Mouse (Mus musculus) liver, embryonic 11.5 days (tissue): ENCODE data around the gene Mrpl58. TPM values are rescaled to one million over a fixed set of nuclear protein-coding genes. Genes with fewer than 3 reads are reported as not detected.

Source experiments
- ATAC-seq: fragments of 200-750 bp; cut with Nextera tagmentation; replicated peaks from 2 replicates; pipeline ENCODE4 v1.8.0; 2017; ENCODE audit warnings: moderate number of reproducible peaks, mild to moderate bottlenecking, moderate TSS enrichment, moderate library complexity; ENCODE audit not compliant: low FRiP score
- DNase-seq: peaks from one replicate; pipeline ENCODE4 v3.0.0-alpha.2; 2017; ENCODE audit warnings: low spot score
- H3K27ac ChIP-seq: fragments of 300-500 bp; sonication (generic); 2 replicates; pipeline ENCODE4 v1.5.1; 2014; ENCODE audit warnings: mild to moderate bottlenecking, low read depth, low read length, control low read depth
- H3K27me3 ChIP-seq: fragments of 300-500 bp; sonication (generic); replicated peaks from 2 replicates; pipeline ENCODE4 v1.6.1; 2014; ENCODE audit warnings: low read length, mixed read lengths; ENCODE audit not compliant: control insufficient read depth, insufficient read depth
- H3K36me3 ChIP-seq: fragments of 300-500 bp; sonication (generic); 2 replicates; pipeline ENCODE4 v1.6.1; 2014; ENCODE audit warnings: mild to moderate bottlenecking, low read length, moderate library complexity, mixed read lengths; ENCODE audit not compliant: control insufficient read depth, insufficient read depth
- H3K4me1 ChIP-seq: fragments of 300-500 bp; sonication (generic); replicated peaks from 2 replicates; pipeline ENCODE4 v1.6.1; 2014; ENCODE audit warnings: low read length, mixed read lengths; ENCODE audit not compliant: control insufficient read depth, insufficient read depth
- H3K4me2 ChIP-seq: fragments of 300-500 bp; sonication (generic); 2 replicates; pipeline ENCODE4 v1.6.1; 2014; ENCODE audit warnings: mild to moderate bottlenecking, control low read depth, moderate library complexity
- H3K4me3 ChIP-seq: fragments of 300-500 bp; sonication (generic); 2 replicates; pipeline ENCODE4 v1.5.1; 2014; ENCODE audit warnings: low read depth, low read length, control low read depth
- H3K9ac ChIP-seq: fragments of 300-500 bp; sonication (generic); 2 replicates; pipeline ENCODE4 v1.6.1; 2014; ENCODE audit warnings: low read depth, low read length, control low read depth
- H3K9me3 ChIP-seq: fragments of 300-500 bp; sonication (generic); 2 replicates; pipeline ENCODE4 v1.6.1; 2016; ENCODE audit warnings: low read length, inconsistent platforms, mixed read lengths; ENCODE audit not compliant: control insufficient read depth
- WGBS: fragments of 180-500 bp; shearing (Covaris S2); extraction: QIAGEN DNeasy Blood & Tissue Kit; methylation state at CpG from one replicate; pipeline ENCODE4 v1.1.7; 2014; 5-methylcytosine and 5-hydroxymethylcytosine counted together
- polyA plus RNA-seq: library from polyadenylated mRNA; unstranded; fragments of >200 nt; fragmentation: Nextera tagmentation; extraction: Ambion mirVana; gene quantifications from 2 replicates; pipeline ENCODE4 v1.2.1, GENCODE M21; 2014

The Mrpl58 gene
- polyA plus RNA-seq: 165 TPM in 2 replicates

- Histone ChIP-seq H3K4me1 (peaks cover 6% of the 10 kb centered on the region), H3K27me3 (no peaks in the 10 kb centered on the region), H3K9ac (peak within 1 kb of the TSS; percentile 87), H3K4me2 (peak within 1 kb of the TSS; percentile 92), H3K36me3 (peaks cover 4% of the 10 kb centered on the region; the same call in 1 of the 2 replicates), H3K9me3 (no peaks in the 10 kb centered on the region), H3K27ac (peak within 1 kb of the TSS; percentile 83), H3K4me3 (peak within 1 kb of the TSS; percentile 92)
- ATAC-seq: peak; percentile 92
- WGBS: 3% methylated on average over 50 of the region's 50 CpGs
- peak; percentile 88 for DNase-seq
Measured at GRCm38 (mm10) chr11:115403338-115404124, at the start of gene Mrpl58. Gene Mrpl58 (plus strand): TSS chr11:115403752.

GRCm38 (mm10) chr11:115354183-115354582 is 49.4 kb upstream of the Mrpl58 start:
- peaks cover 4% of the 10 kb centered on the region for H3K4me1 ChIP-seq
- no peaks in the 10 kb centered on the region for H3K36me3 ChIP-seq
- no peak for ATAC-seq
- DNase-seq: peak; percentile 77
- no peak overlapping the region for H3K4me3 ChIP-seq
- H3K27ac ChIP-seq: no peak overlapping the region
- 7% methylated on average over 8 of the region's 8 CpGs for WGBS
- peaks cover 25% of the 10 kb centered on the region for H3K27me3 ChIP-seq
- no peak overlapping the region for H3K9ac ChIP-seq
- H3K9me3 ChIP-seq: no peaks in the 10 kb centered on the region
- H3K4me2 ChIP-seq: no peak overlapping the region

GRCm38 (mm10) chr11:115358468-115358867 is 45.1 kb upstream of the Mrpl58 start:
- no peak overlapping the region for H3K9ac ChIP-seq
- peaks cover 8% of the 10 kb centered on the region for H3K27me3 ChIP-seq
- H3K36me3 ChIP-seq: no peaks in the 10 kb centered on the region
- ATAC-seq: no peak
- 16% methylated on average over 5 of the region's 5 CpGs for WGBS
- H3K4me1 ChIP-seq: no peaks in the 10 kb centered on the region; the same call in 1 of the 2 replicates
- no peak overlapping the region for H3K4me2 ChIP-seq
- H3K27ac ChIP-seq: no peak overlapping the region
- DNase-seq: no peak
- H3K4me3 ChIP-seq: no peak overlapping the region
- H3K9me3 ChIP-seq: no peaks in the 10 kb centered on the region

GRCm38 (mm10) chr11:115359293-115359692 is 44.3 kb upstream of the Mrpl58 start:
- Histone ChIP-seq H3K27ac (no peak overlapping the region), H3K36me3 (no peaks in the 10 kb centered on the region), H3K4me3 (no peak overlapping the region), H3K4me1 (no peaks in the 10 kb centered on the region; the same call in 1 of the 2 replicates), H3K4me2 (no peak overlapping the region), H3K9me3 (no peaks in the 10 kb centered on the region), H3K9ac (no peak overlapping the region), H3K27me3 (peaks cover 8% of the 10 kb centered on the region)
- WGBS: 43% methylated on average over 3 of the region's 3 CpGs
- DNase-seq (no peak), ATAC-seq (no peak)

- DNase-seq: no peak
- Histone ChIP-seq H3K36me3 (no peaks in the 10 kb centered on the region), H3K9ac (no peak overlapping the region), H3K27me3 (peaks cover 8% of the 10 kb centered on the region), H3K27ac (no peak overlapping the region), H3K4me1 (no peaks in the 10 kb centered on the region; the same call in 1 of the 2 replicates), H3K4me2 (no peak overlapping the region), H3K4me3 (no peak overlapping the region), H3K9me3 (no peaks in the 10 kb centered on the region)
- no peak for ATAC-seq
- 64% methylated on average over 6 of the region's 6 CpGs for WGBS
Measured at GRCm38 (mm10) chr11:115359726-115360125, 43.8 kb upstream of the Mrpl58 start.

GRCm38 (mm10) chr11:115364136-115364535 is 39.4 kb upstream of the Mrpl58 start:
- peaks cover 30% of the 10 kb centered on the region for H3K27me3 ChIP-seq
- no peak for ATAC-seq
- no peak overlapping the region for H3K4me3 ChIP-seq
- peaks cover 10% of the 10 kb centered on the region for H3K4me1 ChIP-seq
- H3K9me3 ChIP-seq: no peaks in the 10 kb centered on the region
- 82% methylated on average over 3 of the region's 3 CpGs for WGBS
- DNase-seq: no peak
- H3K9ac ChIP-seq: no peak overlapping the region
- H3K27ac ChIP-seq: no peak overlapping the region
- no peak overlapping the region for H3K4me2 ChIP-seq
- no peaks in the 10 kb centered on the region for H3K36me3 ChIP-seq

- Histone ChIP-seq H3K4me3 (no peak overlapping the region), H3K36me3 (no peaks in the 10 kb centered on the region), H3K27ac (no peak overlapping the region), H3K9ac (no peak overlapping the region), H3K9me3 (no peaks in the 10 kb centered on the region), H3K27me3 (peaks cover 34% of the 10 kb centered on the region), H3K4me2 (no peak overlapping the region), H3K4me1 (peaks cover 10% of the 10 kb centered on the region; the same call in 1 of the 2 replicates)
- ATAC-seq: no peak
- 31% methylated on average over 7 of the region's 7 CpGs for WGBS
- no peak for DNase-seq
Measured at GRCm38 (mm10) chr11:115366039-115366705, 37.4 kb upstream of the Mrpl58 start.

GRCm38 (mm10) chr11:115366706-115367394 is 36.7 kb upstream of the Mrpl58 start:
- H3K4me3 ChIP-seq: peak overlapping the region; percentile 49

More at GRCm38 (mm10) chr11:115366706-115367394, 36.7 kb upstream of the Mrpl58 start:
- H3K27ac ChIP-seq: no peak overlapping the region
- H3K9me3 ChIP-seq: no peaks in the 10 kb centered on the region
- no peaks in the 10 kb centered on the region for H3K36me3 ChIP-seq
- H3K4me2 ChIP-seq: peak overlapping the region; percentile 89
- 6% methylated on average over 28 of the region's 28 CpGs for WGBS
- ATAC-seq: 0 out of 2 replicates have a peak, but pooled peaks have one; percentile 10
- H3K9ac ChIP-seq: peak overlapping the region; percentile 16; the same call in 1 of the 2 replicates
- peaks cover 10% of the 10 kb centered on the region; the same call in 1 of the 2 replicates for H3K4me1 ChIP-seq
- peaks cover 41% of the 10 kb centered on the region for H3K27me3 ChIP-seq
- no peak for DNase-seq
